Mouse (Mus musculus) embryonic facial prominence, embryonic 11.5 days (tissue): ENCODE results near the gene Crim1. TPM values are rescaled to one million over a fixed set of nuclear protein-coding genes. Genes with fewer than 3 reads are reported as not detected.
"Not testable (repeated sequence)": the region's sequence is repeated elsewhere in the genome, so short reads cannot be mapped to it uniquely, and the experiment has no call there.

Source experiments
- ATAC-seq: fragments of 200-750 bp; cut with Nextera tagmentation; replicated peaks from 2 replicates; pipeline ENCODE4 v1.8.0; 2017; ENCODE audit warnings: low read depth; ENCODE audit not compliant: insufficient number of reproducible peaks, low FRiP score, low TSS enrichment
- DNase-seq: peaks from one replicate; pipeline ENCODE4 v3.0.0-alpha.2; 2015; ENCODE audit warnings: low spot score
- H3K27ac ChIP-seq: fragments of 300-500 bp; sonication (generic); replicated peaks from 2 replicates; pipeline ENCODE4 v1.5.1; 2014; ENCODE audit warnings: mild to moderate bottlenecking, low read depth, low read length, control low read depth
- H3K27me3 ChIP-seq: fragments of 300-500 bp; sonication (generic); 2 replicates; pipeline ENCODE4 v1.6.1; 2014; ENCODE audit warnings: mild to moderate bottlenecking, low read length, moderate library complexity, mixed read lengths; ENCODE audit not compliant: control insufficient read depth, insufficient read depth
- H3K36me3 ChIP-seq: fragments of 300-500 bp; sonication (generic); replicated peaks from 2 replicates; pipeline ENCODE4 v1.6.1; 2014; ENCODE audit warnings: low read depth, mild to moderate bottlenecking, low read length, moderate library complexity, mixed read lengths; ENCODE audit not compliant: control insufficient read depth, insufficient read depth
- H3K4me1 ChIP-seq: fragments of 300-500 bp; sonication (generic); 2 replicates; pipeline ENCODE4 v1.6.1; 2014; ENCODE audit warnings: low read length, mixed read lengths; ENCODE audit not compliant: control insufficient read depth, insufficient read depth
- H3K4me2 ChIP-seq: fragments of 300-500 bp; sonication (generic); 2 replicates; pipeline ENCODE4 v1.6.1; 2014; ENCODE audit warnings: low read depth, mild to moderate bottlenecking, control low read depth, low read length, moderate library complexity
- H3K4me3 ChIP-seq: fragments of 300-500 bp; sonication (generic); 2 replicates; pipeline ENCODE4 v1.5.1; 2014; ENCODE audit warnings: low read depth, low read length, control low read depth
- H3K9ac ChIP-seq: fragments of 300-500 bp; sonication (generic); replicated peaks from 2 replicates; pipeline ENCODE4 v1.6.1; 2014; ENCODE audit warnings: mild to moderate bottlenecking, control low read depth, low read length
- H3K9me3 ChIP-seq: fragments of 300-500 bp; sonication (generic); replicated peaks from 2 replicates; pipeline ENCODE4 v1.6.1; 2016; ENCODE audit warnings: mild to moderate bottlenecking, low read length, inconsistent platforms, mixed read lengths; ENCODE audit not compliant: control insufficient read depth
- WGBS: fragments of 180-500 bp; shearing (Covaris S2); extraction: QIAGEN DNeasy Blood & Tissue Kit; methylation state at CpG from one replicate; pipeline ENCODE4 v1.1.7; 2014; 5-methylcytosine and 5-hydroxymethylcytosine counted together
- polyA plus RNA-seq: library from polyadenylated mRNA; unstranded; fragments of >200 nt; fragmentation: Nextera tagmentation; extraction: Ambion mirVana; gene quantifications from 2 replicates; pipeline ENCODE4 v1.2.1, GENCODE M21; 2014

The Crim1 gene
- polyA plus RNA-seq, 1 experiment from 2014 or later: 3.3 TPM

DNA sequence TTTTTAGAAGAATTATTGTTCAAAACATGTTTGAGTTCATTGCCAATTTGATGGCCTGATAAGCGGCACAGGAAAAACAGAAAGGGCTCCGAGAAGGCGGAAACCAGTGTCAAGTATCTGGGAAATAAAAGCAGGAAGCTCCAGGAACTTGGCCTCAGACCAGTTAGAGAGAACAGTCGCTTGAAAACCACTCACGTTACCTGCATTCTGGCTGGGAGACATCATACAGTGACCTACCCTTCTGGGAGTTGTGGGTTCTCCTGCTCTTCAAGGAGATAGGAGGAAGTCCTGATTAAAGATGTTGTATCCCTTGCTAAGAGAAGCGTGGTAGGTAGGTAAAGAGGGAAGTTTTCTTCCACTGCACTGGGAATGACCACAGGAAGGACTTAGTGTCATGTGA lies 44.7 kb downstream of the Crim1 start:
- ATAC-seq (no peak), DNase-seq (no peak)
- H3K4me3 ChIP-seq: no peak overlapping the region
- H3K27me3 ChIP-seq: no peaks in the 10 kb centered on the region
- H3K36me3 ChIP-seq: no peaks in the 10 kb centered on the region
- no peak overlapping the region for H3K4me2 ChIP-seq
- no peaks in the 10 kb centered on the region for H3K9me3 ChIP-seq
- 63% methylated on average over 6 of the region's 6 CpGs for WGBS
- no peak overlapping the region for H3K9ac ChIP-seq
- H3K27ac ChIP-seq: no peak overlapping the region
- H3K4me1 ChIP-seq: no peaks in the 10 kb centered on the region

DNA sequence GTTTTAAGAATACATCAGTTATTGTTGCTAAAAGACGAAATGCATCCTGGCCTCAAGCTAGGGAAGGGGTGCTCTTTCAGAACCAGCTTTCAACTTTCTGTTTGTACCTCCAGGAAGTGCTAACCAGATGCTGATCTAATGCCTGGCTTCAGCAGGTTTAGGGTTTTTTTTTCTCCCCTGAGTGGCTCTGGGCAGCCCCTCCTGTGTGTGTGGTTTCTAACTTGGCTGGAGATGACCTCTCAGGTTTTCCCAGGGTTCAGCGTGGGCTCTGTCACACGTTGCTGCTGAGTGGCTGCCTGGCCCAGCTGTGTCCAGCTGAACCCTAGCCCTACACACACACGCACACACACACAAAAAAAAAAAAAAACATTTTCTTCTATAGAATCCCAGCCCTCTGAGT lies 45.4 kb downstream of the Crim1 start:
- no peaks in the 10 kb centered on the region for H3K27me3 ChIP-seq
- H3K9me3 ChIP-seq: no peaks in the 10 kb centered on the region
- no peak for ATAC-seq
- no peak overlapping the region for H3K9ac ChIP-seq
- no peaks in the 10 kb centered on the region for H3K4me1 ChIP-seq
- WGBS: 55% methylated on average over 4 of the region's 4 CpGs
- no peak overlapping the region for H3K4me3 ChIP-seq
- H3K4me2 ChIP-seq: no peak overlapping the region
- no peak overlapping the region for H3K27ac ChIP-seq
- H3K36me3 ChIP-seq: no peaks in the 10 kb centered on the region
- DNase-seq: no peak

DNA sequence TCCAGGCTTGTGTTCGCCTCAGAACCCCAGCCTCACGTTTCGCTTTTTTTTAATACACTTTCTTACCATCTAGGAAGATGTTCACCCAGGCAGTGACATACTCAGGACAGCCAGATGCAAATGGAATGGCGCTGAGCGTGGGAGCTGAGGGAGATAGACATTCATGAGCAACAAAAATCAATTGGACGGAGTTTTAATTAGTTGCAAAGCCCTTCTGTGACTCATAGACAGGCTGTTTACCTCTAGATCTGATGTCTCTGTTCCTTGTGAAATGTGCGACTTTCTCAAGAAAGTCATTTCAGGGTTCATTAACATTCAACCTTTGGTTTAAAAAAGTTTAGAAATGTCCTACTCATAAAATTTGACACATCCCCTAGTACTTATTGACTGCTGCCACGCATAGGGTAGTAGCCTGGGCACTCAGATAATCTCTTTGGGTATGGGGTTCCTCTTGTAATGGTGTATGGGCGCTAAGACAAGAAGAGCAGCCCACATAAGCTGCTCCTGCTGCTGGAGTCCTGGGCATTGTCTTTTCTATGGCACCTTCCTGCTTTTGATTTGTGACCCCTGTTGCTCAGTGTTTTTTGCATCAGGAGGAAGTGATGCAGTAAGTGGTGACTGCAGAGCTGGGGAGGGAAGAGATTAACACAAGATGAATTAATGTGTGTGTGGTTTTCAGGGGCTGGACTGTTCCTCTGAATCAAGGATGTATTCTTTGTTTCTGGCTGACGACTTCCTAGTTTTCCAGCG lies 46.8 kb downstream of the Crim1 start:
- 59% methylated on average over 11 of the region's 11 CpGs for whole genome bisulfite sequencing
- no peak overlapping the region for H3K27ac ChIP-seq

DNA sequence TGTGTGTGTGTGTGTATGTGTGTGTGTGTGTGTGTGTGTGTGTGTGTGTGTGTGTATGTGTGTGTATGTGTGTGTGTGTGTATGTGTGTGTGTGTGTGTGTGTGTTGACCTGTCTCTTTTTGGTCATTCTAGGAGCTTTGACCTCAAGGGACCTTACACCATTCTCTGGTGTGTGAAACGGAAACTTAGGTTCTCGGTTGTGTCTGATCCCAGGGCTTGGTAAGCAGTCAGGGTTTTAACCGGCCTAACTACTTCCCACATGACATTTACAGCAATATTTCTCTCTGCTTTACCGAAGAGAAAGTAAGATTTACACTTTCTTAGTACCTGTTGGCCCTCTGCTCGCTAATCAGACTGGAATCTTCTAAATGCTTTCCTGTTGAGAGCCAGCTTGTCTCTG lies 48.1 kb downstream of the Crim1 start:
- no peak overlapping the region for H3K4me2 ChIP-seq
- no peak for DNase-seq
- no peak overlapping the region for H3K27ac ChIP-seq
- no peaks in the 10 kb centered on the region for H3K4me1 ChIP-seq
- H3K9ac ChIP-seq: no peak overlapping the region
- no peak overlapping the region for H3K4me3 ChIP-seq
- no peaks in the 10 kb centered on the region for H3K9me3 ChIP-seq
- ATAC-seq: no peak
- H3K27me3 ChIP-seq: no peaks in the 10 kb centered on the region
- 76% methylated on average over 5 of the region's 5 CpGs for WGBS
- no peaks in the 10 kb centered on the region for H3K36me3 ChIP-seq

More for the DNA sequence above, 46.8 kb downstream of the Crim1 start:
- Histone ChIP-seq H3K4me2 (no peak overlapping the region), H3K36me3 (no peaks in the 10 kb centered on the region), H3K4me3 (no peak overlapping the region), H3K4me1 (no peaks in the 10 kb centered on the region), H3K27me3 (no peaks in the 10 kb centered on the region), H3K9me3 (no peaks in the 10 kb centered on the region), H3K9ac (no peak overlapping the region)
- no peak for ATAC-seq
- DNase-seq: no peak

DNA sequence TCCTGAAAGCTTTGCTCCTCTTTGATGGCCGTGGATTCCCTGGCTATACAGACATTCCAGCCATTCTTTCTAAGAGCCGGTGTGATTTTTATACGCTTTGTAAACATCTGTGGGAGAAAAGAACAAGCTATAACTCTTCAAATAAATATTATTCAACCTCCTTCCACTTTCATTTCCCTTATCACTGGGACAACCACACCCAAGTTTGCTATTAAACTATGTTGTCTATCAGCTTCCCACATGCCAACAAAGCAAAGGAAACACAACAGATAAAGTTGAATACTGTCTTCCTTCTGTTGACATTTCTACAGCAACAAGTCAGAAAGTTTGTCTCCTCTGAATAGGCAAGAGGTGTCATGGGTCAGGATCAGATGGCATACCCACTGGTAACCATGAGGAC lies 48.9 kb downstream of the Crim1 start:
- Histone ChIP-seq H3K4me2 (no peak overlapping the region), H3K36me3 (no peaks in the 10 kb centered on the region), H3K9me3 (no peaks in the 10 kb centered on the region), H3K27ac (no peak overlapping the region), H3K9ac (no peak overlapping the region), H3K4me3 (no peak overlapping the region), H3K4me1 (no peaks in the 10 kb centered on the region), H3K27me3 (no peaks in the 10 kb centered on the region)
- 55% methylated on average over 3 of the region's 3 CpGs for WGBS
- DNase-seq (no peak), ATAC-seq (no peak)

DNA sequence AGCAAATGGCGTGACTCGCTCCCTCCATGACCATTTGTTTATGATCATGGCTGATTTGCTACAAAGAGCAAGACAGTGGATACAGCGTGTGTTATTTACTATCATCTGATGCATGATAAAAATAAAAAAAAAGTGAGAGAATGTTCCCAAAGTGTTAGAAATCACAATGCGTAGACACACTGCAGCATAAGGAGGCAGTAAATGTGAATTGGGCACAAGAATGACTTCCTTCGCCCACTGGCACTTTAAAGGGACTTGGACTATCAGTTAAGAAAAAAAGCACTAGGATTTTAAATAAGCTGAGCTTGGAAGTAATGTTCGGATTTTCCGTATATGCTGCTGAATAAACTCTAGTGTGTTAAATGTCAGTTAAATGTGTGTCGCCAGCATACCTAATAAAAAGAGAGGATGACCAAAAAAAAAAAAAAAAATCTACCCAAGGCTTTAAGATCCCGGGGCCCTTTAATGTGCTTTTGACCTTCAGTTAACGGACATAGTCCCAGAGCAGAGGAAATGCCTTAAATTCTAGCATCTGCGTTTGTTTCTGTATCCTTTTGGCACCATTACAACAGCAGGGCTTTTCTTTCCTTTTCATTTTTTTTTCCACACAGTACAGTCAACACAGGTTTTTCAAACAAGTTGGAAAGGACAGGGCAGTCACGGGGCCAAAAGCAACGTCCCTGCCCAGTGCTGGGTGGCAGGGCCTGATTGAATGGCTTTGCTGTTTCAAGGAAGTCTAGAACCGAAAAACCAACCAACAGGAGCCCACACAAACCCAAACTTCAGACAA lies 50.3 kb downstream of the Crim1 start:
- DNase-seq (no peak), ATAC-seq (no peak)
- no peak overlapping the region for H3K4me2 ChIP-seq
- H3K36me3 ChIP-seq: no peaks in the 10 kb centered on the region
- H3K9me3 ChIP-seq: no peaks in the 10 kb centered on the region
- no peak overlapping the region for H3K27ac ChIP-seq
- no peaks in the 10 kb centered on the region for H3K4me1 ChIP-seq
- no peak overlapping the region for H3K4me3 ChIP-seq
- WGBS: 75% methylated on average over 14 of the region's 14 CpGs
- H3K9ac ChIP-seq: no peak overlapping the region
- no peaks in the 10 kb centered on the region for H3K27me3 ChIP-seq

DNA sequence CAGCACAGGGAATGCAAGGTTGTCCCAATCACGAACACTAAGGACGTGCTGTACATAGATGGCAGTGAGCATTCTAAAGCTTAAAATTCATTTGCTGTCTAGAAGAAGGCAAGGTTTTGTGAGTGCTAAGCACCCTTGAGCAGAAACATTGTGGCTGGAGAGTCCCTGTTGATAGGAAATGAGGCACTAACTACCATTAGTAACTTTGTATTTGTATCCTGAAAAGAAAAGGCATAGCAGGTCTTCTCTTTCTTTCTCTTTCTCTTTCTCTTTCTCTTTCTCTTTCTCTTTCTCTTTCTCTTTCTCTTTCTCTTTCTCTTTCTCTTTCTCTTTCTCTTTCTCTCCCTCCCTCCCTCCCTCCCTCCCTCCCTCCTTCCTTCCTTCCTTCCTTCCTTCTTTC lies 53.5 kb downstream of the Crim1 start:
- H3K27ac ChIP-seq, H3K9ac ChIP-seq, ATAC-seq, H3K36me3 ChIP-seq, H3K4me1 ChIP-seq, H3K9me3 ChIP-seq, H3K4me2 ChIP-seq, H3K4me3 ChIP-seq, DNase-seq, H3K27me3 ChIP-seq: not testable (repeated sequence)
- WGBS: 86% methylated on average over 2 of the region's 2 CpGs

DNA sequence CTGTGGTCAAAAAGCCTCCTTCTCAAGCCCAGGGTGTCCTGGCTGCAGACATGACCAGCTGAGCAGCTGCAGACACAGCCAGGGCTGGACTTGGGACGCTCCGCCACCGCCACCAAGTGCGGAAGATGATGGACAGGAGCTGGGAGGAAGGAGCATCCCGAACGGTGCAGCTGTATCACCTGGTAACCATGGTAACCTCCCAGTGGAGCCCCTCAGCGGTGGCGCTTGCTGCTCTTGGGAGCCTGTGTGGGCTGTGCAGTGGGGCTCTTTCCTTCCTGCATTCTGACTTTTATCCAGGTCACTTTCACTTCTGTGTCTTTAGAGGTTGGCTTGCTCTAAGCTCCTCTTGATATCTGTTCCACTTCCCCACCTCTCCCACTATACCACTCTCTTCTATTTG lies 54.2 kb downstream of the Crim1 start:
- Histone ChIP-seq H3K4me3 (no peak overlapping the region), H3K9me3 (no peaks in the 10 kb centered on the region), H3K27ac (no peak overlapping the region), H3K36me3 (no peaks in the 10 kb centered on the region), H3K4me2 (no peak overlapping the region), H3K4me1 (no peaks in the 10 kb centered on the region), H3K27me3 (no peaks in the 10 kb centered on the region), H3K9ac (no peak overlapping the region)
- 72% methylated on average over 8 of the region's 8 CpGs for WGBS
- ATAC-seq (no peak; the same call in 1 of the 2 replicates), DNase-seq (peak; percentile 10)
